Mouse (Mus musculus): ENCODE measurements around the gene Stac3. TPM values are rescaled to one million over a fixed set of nuclear protein-coding genes. Genes with fewer than 3 reads are reported as not detected.

Stac3 gene
- polyA plus RNA-seq, 1 experiment from 2014 or later, result 0.09 TPM

DNA sequence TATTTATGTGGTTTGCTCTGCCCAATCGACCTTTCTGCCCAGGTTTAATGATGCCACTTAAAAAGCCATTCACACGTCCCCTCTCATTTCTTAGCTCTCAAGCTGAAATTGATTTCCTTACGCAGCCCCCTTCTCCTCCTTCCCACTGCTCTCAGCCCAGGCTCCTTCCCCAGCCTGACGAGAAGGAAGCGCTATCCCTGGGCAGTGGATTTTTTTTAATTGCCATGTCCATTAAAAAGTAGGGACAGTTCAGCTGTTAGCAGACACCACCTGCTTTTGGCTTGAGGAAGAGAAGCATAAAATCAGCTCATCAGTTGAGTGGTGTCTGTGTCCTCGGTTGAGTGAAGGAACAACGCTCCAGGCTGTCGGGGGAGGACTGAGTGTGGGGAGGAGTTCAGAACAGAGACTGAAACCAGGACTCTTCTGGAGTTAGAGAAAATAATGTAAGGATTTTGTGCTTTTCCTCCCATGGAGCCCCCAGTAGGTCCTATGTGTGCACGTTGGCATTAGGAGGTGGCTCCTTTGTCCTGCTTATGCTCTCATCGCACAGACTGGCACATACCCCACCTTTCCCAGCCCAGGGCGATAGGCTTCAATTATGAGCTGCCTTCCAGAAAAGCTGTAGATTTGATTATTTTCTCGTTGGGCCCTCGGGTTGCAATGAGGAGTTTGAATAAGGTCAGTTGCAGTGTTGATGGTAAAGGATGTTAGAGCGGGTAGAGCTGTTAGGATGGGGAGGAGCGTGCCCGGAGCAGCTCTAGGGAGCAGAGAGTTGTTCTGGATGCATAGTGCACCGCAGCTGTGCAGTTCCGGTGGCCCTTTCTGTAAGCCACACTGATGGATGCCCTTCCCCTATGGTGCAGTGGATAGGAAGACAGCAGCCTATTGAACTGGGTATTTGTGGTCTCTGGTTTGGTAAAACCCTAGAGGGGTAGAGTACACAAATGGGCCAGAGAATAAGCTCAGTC lies 11.0 kb upstream of the Stac3 start:
- H3K79me2 ChIP-seq (ENCODE audit: inconsistent target), result no peaks in the 10 kb centered on the region
- peaks cover 85% of the 10 kb centered on the region for H3K36me3 ChIP-seq (ENCODE audit: inconsistent target)
- 98% methylated on average over 18 of the region's 18 CpGs for WGBS (ENCODE audit: missing documents)
- H3K27ac ChIP-seq, result no peak overlapping the region
- no peak overlapping the region for H3K4me3 ChIP-seq (ENCODE audit: inconsistent target)

DNA sequence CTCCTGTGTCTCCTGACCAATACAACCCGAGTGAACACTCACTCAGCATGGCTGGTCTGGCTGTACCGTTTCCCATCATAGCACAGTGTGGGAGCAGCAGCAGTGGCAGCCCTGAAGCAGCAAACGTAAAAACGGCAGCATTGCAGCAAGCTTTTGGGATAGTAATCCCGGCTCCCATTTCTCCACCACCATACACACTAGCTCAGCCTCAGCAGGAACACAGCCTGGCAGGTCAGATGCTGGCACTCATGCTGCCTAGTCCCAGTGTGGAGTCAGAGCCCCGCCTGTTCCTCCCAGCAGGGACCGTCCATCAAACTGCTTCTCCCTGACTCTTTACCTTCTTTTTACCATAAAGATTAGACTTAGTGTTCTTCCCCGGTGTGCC lies 10.4 kb upstream of the Stac3 start:
- WGBS (ENCODE audit: missing documents), result 91% methylated on average over 8 of the region's 8 CpGs
- Histone ChIP-seq H3K36me3 (ENCODE audit: inconsistent target) (peaks cover 85% of the 10 kb centered on the region), H3K4me3 (ENCODE audit: inconsistent target) (no peak overlapping the region), H3K79me2 (ENCODE audit: inconsistent target) (no peaks in the 10 kb centered on the region), H3K27ac (no peak overlapping the region)

DNA sequence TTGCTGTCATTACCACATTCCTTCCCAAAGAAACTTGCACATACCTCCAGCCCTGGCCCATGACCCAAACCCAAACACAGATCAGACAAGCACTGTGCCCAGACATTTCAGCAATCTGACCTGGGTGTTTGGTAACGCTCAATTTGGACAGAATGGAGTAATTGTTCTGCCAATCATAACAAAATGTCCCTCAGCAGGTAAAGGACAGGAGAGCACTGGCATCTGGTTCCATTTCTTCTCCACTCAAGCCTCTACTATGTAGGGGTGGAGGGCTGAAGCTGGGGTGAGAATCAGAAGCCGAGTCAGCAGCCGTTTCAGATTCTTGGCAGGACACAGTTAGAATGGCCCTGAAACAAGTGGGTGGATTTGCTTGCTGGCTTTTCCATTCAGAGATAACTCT lies 9.4 kb upstream of the Stac3 start:
- H3K36me3 ChIP-seq (ENCODE audit: inconsistent target), result peaks cover 93% of the 10 kb centered on the region
- H3K4me3 ChIP-seq (ENCODE audit: inconsistent target), result no peak overlapping the region
- 98% methylated on average over 3 of the region's 3 CpGs for WGBS (ENCODE audit: missing documents)
- no peak overlapping the region for H3K27ac ChIP-seq
- H3K79me2 ChIP-seq (ENCODE audit: inconsistent target), result no peaks in the 10 kb centered on the region

DNA sequence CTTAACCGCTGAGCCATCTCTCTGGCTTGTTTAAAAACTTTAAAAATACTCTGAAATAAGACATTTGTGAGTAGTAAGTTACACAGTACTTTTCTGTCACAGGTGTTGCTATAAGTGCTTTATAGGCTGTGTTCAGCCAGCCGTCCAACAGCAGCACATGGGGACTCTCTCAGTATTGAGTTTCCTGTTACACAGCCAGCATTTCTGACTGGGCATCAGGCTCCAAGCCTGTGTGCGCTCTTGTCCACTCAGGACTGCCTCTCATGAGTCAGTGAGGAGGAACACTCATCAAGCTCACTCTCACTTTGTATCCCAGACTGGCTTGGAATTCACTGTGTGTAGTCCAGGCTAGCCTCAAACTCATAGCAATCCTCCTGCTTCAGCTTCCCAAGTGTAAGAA lies 5.3 kb upstream of the Stac3 start:
- 100% methylated on average over 3 of the region's 3 CpGs for WGBS (ENCODE audit: missing documents)
- no peak overlapping the region for H3K27ac ChIP-seq
- no peak overlapping the region for H3K4me3 ChIP-seq (ENCODE audit: inconsistent target)
- H3K36me3 ChIP-seq (ENCODE audit: inconsistent target), result peaks cover 73% of the 10 kb centered on the region
- no peaks in the 10 kb centered on the region for H3K79me2 ChIP-seq (ENCODE audit: inconsistent target)

DNA sequence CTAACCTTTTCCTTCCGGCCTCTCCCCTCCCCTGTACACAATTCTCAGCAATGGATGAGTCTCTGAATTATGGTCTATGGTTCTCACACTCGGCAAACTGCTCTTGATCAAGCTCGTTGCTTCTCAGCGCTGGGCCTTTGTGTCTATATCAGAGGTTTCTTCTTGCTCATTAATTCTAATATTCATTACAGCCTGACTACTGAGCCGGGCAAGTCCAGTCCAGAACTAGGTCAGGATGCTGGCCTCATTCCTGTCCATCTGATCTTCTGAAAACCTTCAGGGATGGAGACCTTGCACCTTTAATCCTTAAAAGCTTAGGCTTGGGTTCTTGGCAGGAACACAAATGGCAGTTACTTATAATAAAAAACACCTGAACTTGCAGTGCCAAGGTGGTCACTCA lies 2.0 kb upstream of the Stac3 start:
- Histone ChIP-seq H3K36me3 (ENCODE audit: inconsistent target) (peaks cover 44% of the 10 kb centered on the region), H3K27ac (no peak overlapping the region), H3K4me3 (ENCODE audit: inconsistent target) (no peak overlapping the region), H3K79me2 (ENCODE audit: inconsistent target) (no peaks in the 10 kb centered on the region)
- 91% methylated on average over 5 of the region's 5 CpGs for WGBS (ENCODE audit: missing documents)

DNA sequence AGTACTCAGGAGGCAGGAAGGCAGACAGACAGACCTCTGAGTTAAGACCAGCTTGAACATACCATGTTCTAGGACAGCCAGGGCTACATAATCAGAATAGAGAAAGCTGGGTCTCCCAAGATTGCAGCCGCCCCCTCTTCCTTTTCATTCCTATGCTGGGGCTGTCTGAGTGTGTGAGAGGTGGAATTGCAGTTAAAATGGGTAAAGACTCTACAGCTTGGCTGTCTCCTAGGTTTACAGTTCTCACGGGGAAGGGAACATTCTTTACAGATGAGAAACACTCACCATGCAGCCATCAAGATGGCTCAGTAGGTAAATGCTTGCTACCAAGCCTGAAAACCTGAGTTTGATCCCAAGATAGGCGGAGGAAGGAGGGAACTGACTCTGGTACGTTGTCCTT lies 1.4 kb upstream of the Stac3 start:
- Histone ChIP-seq H3K79me2 (ENCODE audit: inconsistent target) (no peaks in the 10 kb centered on the region), H3K27ac (no peak overlapping the region), H3K4me3 (ENCODE audit: inconsistent target) (no peak overlapping the region), H3K36me3 (ENCODE audit: inconsistent target) (peaks cover 39% of the 10 kb centered on the region)
- WGBS (ENCODE audit: missing documents), result 91% methylated on average over 4 of the region's 4 CpGs

DNA sequence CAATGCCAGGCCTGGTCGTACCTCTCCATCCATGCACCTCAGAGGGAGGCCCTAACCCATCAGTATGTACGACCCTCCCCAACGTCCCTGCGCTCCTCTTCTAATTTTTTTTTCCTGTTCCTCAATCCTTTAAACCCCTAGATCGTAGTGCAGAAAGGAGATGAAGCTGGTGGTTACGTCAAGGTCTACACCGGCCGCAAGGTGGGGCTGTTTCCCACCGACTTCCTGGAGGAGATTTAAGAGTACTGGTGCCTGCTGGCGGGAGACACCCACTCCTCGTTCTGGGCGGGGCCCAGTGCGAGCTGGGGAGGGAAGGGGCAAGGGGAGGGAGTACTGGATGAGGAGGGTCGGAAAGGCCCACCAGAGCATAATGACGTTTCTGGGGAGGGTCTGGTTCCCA lies 6.8 kb downstream of the Stac3 start:
- WGBS (ENCODE audit: missing documents), result 16% methylated on average over 15 of the region's 15 CpGs
- no peak overlapping the region for H3K4me3 ChIP-seq (ENCODE audit: inconsistent target)
- no peak overlapping the region for H3K27ac ChIP-seq
- no peaks in the 10 kb centered on the region for H3K79me2 ChIP-seq (ENCODE audit: inconsistent target)
- H3K36me3 ChIP-seq (ENCODE audit: inconsistent target), result no peaks in the 10 kb centered on the region

DNA sequence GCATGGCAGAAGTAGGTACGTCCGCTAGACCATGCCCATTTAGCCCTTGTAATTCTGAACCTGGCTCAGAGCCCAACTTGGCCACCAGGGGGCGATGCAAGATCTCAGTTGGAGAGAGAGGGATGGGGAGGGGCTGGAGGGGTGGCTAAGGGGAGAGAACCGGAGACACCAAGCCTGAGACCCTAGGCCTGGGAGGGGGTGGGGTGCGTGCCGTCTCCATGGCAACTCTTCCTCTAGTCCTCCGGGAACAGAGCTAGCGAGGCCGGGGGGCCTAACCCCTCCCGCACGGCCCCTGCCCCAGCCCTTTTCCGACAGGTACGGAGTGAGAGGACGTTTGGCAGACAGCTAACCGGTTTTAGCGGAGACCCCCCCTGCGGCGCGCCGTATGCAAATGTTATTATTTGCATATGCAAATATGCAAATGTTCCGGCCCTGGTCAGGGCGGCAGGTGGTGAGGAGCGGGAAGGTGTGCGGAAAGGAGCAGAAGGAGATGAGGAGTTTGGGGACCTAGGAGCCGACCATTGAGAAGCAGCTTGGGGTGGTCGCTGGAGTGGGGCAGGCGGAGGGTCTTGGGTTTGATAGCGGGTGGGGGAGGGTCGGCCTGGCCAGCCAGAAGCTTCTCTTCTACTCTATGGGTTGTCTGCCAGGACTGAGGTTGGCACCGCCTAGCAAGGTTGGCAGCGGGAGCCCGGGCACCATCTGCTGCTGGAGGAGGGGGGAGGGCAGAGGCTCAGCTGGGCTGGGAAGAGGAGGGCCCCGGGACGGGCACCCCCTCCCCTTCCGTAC lies 7.8 kb downstream of the Stac3 start:
- WGBS (ENCODE audit: missing documents), result 4% methylated on average over 35 of the region's 35 CpGs
- H3K27ac ChIP-seq, result no peak overlapping the region
- no peak overlapping the region for H3K4me3 ChIP-seq (ENCODE audit: inconsistent target)

DNA sequence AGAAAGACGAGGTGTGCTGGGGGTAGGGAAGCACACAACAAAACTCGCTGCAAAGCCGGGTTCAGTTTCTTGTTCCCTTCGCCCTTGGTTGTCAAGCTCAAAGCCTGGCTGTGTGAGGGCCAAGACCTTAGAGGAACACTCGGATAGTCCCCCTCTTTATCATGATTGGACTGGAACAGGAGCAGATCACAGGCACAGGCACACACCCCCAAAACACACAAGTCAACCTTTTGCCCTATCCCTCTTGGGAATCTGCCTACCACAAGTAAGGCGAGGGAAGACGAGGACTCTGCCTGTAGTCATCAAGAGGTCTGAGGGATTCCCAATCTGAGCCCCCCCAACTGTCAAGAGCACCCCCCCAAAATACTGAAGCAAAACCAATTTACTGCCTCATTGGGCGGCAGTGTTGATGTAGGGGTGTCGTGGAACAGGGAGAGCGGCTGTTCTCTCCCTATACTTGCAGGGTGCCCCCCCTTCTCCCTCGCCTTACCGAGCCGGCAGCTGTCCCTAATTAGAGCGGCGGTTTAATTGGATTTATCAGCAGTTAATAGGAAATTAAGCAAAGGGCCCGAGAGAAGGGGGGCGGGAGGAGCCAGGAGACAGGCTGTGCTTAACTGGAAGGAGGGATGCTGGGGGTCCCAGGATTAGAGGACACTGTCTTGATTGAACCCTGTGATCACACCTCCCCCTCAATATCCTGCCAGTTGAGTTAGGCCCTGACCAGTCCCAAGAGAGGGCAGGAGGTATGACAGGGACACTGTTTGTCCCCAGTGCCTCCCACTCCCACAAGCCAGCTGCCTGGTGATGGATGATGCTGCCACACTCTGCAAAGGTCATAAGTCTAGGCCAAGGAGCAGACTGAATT lies 8.6 kb downstream of the Stac3 start:
- H3K27ac ChIP-seq, result no peak overlapping the region
- H3K79me2 ChIP-seq (ENCODE audit: inconsistent target), result no peaks in the 10 kb centered on the region
- 56% methylated on average over 17 of the region's 17 CpGs for WGBS (ENCODE audit: missing documents)
- no peaks in the 10 kb centered on the region for H3K36me3 ChIP-seq (ENCODE audit: inconsistent target)
- no peak overlapping the region for H3K4me3 ChIP-seq (ENCODE audit: inconsistent target)

More for the DNA sequence above, 7.8 kb downstream of the Stac3 start:
- Histone ChIP-seq H3K36me3 (ENCODE audit: inconsistent target) (no peaks in the 10 kb centered on the region), H3K79me2 (ENCODE audit: inconsistent target) (no peaks in the 10 kb centered on the region)

DNA sequence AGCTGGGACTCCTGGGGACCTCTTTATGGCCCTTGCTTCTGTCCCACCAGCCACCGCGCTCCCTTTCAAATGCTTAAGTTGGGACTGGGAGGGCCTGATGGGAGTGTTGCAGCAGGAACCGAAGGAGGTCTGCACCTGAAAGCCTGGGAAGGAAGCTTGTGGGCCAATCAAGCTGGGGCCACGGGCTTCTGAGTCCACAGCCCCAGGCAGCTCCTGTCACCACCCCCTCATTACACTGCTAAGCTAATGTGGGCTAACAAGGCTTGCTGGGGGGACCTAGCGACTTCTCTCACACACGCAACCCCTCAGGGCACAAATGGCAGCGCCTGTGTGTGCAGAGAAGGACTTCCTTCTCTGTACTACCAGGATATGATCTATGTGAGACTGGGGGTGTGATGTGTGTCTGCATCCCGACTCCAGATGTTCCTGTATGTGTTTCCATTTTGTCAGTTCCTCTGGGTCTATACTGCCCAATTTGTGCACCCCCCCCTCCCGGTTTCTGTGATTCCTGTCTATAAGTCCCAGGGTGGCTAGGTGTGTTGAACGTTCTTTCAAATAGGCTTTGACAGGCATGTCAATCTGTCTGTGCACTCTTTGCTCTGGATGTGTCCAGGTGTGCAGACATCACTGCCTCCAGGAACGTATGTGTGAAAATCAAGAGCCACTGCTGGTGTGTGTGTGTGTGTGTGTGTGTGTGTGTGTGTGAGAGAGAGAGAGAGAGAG lies 9.6 kb downstream of the Stac3 start:
- 20% methylated on average over 10 of the region's 11 CpGs for WGBS (ENCODE audit: missing documents)
- H3K27ac ChIP-seq, result no peak overlapping the region
- no peaks in the 10 kb centered on the region for H3K36me3 ChIP-seq (ENCODE audit: inconsistent target)
- H3K4me3 ChIP-seq (ENCODE audit: inconsistent target), result no peak overlapping the region; the same call in 1 of the 2 replicates
- no peaks in the 10 kb centered on the region for H3K79me2 ChIP-seq (ENCODE audit: inconsistent target)

DNA sequence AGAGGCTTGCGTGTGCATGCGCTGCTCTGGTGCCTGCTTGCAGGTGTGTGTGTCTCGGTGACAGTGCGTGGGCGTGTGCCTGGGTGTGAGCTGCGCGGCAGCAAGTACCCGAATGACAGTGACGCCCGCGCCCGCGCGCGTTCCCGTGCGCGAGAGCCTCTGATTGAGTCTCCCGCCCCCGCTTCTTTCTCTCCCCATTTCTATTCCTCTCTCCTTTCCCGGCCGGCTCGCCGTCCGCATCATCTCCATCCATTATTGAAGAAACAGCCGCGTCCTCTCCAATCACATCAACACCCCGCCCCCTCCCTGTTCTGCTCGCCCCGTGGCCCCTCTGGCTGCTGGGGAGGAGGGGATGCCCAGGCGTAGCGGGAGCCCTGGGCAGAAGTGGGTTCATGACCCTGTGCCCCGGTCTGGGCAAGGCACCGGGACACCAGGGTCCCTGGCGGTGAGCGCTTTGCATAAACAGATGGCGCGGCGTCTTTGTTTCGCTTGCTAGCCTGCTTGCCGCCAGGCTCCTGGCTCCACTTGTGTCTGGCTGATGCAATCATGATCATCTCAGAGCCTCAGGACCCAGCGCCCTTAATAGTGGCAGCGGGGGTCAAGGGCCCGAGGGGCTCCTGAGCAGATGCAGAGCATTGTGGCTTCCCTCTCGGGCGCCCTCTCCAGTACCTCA lies 10.3 kb downstream of the Stac3 start:
- peak overlapping the region; percentile 36 for H3K4me3 ChIP-seq (ENCODE audit: inconsistent target)
- WGBS (ENCODE audit: missing documents), result 2% methylated on average over 44 of the region's 46 CpGs
- H3K79me2 ChIP-seq (ENCODE audit: inconsistent target), result no peaks in the 10 kb centered on the region
- no peak overlapping the region for H3K27ac ChIP-seq
- no peaks in the 10 kb centered on the region for H3K36me3 ChIP-seq (ENCODE audit: inconsistent target)

DNA sequence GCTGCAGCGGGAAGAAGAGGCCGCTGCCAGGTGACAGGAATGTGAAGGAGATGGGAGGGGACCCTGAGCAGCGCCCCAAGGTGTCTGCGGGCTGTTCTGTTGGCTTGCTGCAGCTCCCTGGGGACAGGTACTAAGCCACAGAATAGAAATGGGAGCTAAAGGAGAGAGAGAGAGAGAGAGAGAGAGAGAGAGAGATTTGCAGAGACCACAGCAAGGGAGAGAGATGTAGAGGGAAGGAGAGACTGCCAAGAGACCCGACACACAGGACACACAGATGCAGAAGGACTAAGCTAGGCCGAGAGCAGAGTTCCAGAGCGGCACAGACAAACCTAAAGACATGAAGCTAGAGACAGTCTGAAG lies 10.8 kb downstream of the Stac3 start:
- WGBS (ENCODE audit: missing documents), result 13% methylated on average over 7 of the region's 7 CpGs
- H3K79me2 ChIP-seq (ENCODE audit: inconsistent target), result no peaks in the 10 kb centered on the region
- H3K4me3 ChIP-seq (ENCODE audit: inconsistent target), result peak overlapping the region; percentile 36
- no peaks in the 10 kb centered on the region for H3K36me3 ChIP-seq (ENCODE audit: inconsistent target)
- no peak overlapping the region for H3K27ac ChIP-seq

DNA sequence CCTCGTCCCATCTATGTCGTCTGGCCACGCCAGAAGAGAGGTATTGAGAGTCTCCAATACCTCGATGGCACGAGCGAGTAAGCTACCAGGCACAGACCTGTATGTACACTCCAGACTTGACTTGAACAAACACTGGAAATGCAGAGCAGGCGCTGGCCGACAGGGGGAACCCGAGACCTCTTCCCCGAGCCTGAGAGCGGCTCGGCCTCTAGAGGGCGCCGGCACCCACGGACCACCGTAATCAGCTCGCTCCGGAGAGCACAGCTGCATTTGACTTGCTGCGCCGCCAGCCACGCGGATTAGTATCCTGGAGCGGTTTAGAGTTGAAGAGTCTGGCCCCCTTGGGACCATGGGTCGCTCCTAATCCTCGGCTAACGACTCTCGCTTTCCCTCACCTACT lies 11.3 kb downstream of the Stac3 start:
- WGBS (ENCODE audit: missing documents), result 0% methylated on average over 27 of the region's 27 CpGs
- no peaks in the 10 kb centered on the region for H3K79me2 ChIP-seq (ENCODE audit: inconsistent target)
- peak overlapping the region; percentile 36; the same call in 1 of the 2 replicates for H3K4me3 ChIP-seq (ENCODE audit: inconsistent target)
- no peaks in the 10 kb centered on the region; the same call in 1 of the 2 replicates for H3K36me3 ChIP-seq (ENCODE audit: inconsistent target)
- no peak overlapping the region for H3K27ac ChIP-seq
